Mouse (Mus musculus): ENCODE measurements around the gene Tmem151b. TPM values are rescaled to one million over a fixed set of nuclear protein-coding genes. Genes with fewer than 3 reads are reported as not detected.

Tmem151b gene
- polyA plus RNA-seq, 1 experiment from 2014 or later, result 0.47 TPM

DNA sequence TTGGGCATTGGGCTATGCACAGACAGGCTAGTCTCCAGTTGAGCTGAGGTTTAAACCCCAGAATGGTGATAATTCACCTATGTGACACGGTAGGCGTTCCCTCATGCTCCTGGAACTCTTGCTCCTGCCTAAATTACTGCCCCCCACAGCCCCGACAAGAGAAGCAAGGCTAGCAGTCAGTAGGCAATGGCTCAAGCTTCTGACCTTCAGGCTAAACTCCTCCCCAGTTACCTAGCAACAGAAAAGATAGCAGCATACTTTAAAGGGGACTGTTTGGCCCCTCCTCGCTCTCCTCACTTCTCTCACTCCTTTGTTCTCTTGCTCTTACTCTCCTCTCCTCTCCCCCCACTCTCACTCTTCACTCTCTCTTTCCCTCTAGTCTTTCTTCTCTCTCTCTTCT, 48.5 kb downstream of the Tmem151b start:
- no peak overlapping the region for H3K4me3 ChIP-seq (ENCODE audit: control insufficient read depth in 1 of 2, insufficient read depth in 1 of 2, low read depth in 1 of 2, low read length in 2 of 2)
- WGBS, result 31% methylated on average over 4 of the region's 4 CpGs
- no peaks in the 10 kb centered on the region for H3K36me3 ChIP-seq (ENCODE audit: control insufficient read depth, insufficient read depth, low read length)
- no peak for ATAC-seq (ENCODE audit: insufficient number of reproducible peaks, insufficient read depth, low FRiP score, low read depth)
- no peak overlapping the region for H3K4me2 ChIP-seq (ENCODE audit: low read length)
- H3K9ac ChIP-seq (ENCODE audit: low read length), result no peak overlapping the region
- H3K27ac ChIP-seq (replicated peaks in 1 of 2; ENCODE audit: control insufficient read depth in 1 of 2, insufficient read depth in 1 of 2, low read depth in 2 of 2, low read length in 2 of 2), result no peak overlapping the region
- H3K9me3 ChIP-seq (ENCODE audit: control insufficient read depth, low read length), result no peaks in the 10 kb centered on the region
- no peaks in the 10 kb centered on the region for H3K27me3 ChIP-seq (ENCODE audit: control insufficient read depth, insufficient read depth, low read length)
- H3K4me1 ChIP-seq (ENCODE audit: control insufficient read depth in 2 of 2, insufficient read depth in 2 of 2, low read length in 2 of 2), result peaks cover 0 to 8% of the 10 kb centered on the region in 2 experiments; a peak in 2 of 4 replicates

DNA sequence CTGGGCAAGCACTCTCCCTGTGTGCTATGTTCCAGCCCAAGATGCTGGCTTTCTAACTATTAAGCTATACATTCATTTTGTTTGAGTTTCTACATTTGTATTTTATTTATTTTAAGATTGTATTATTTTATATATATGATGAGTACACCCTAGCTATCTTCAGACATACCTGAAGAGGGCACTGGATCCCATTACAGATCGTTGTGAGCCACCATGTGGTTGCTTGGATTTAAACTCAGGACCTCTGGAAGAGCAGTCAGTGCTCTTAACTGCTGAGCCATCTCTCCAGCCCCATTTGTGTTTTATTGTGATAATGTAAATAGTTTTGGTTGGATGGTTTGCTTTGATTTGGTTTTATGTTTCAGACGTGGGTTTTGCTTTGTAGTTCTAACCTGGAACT, 50.0 kb downstream of the Tmem151b start:
- no peak overlapping the region for H3K27ac ChIP-seq (replicated peaks in 1 of 2; ENCODE audit: control insufficient read depth in 1 of 2, insufficient read depth in 1 of 2, low read depth in 2 of 2, low read length in 2 of 2)
- H3K4me2 ChIP-seq (ENCODE audit: low read length), result no peak overlapping the region
- ATAC-seq (ENCODE audit: insufficient number of reproducible peaks, insufficient read depth, low FRiP score, low read depth), result no peak
- 53% methylated on average over 2 of the region's 2 CpGs for WGBS
- no peaks in the 10 kb centered on the region for H3K36me3 ChIP-seq (ENCODE audit: control insufficient read depth, insufficient read depth, low read length)
- H3K9me3 ChIP-seq (ENCODE audit: control insufficient read depth, low read length), result no peaks in the 10 kb centered on the region
- H3K4me1 ChIP-seq (ENCODE audit: control insufficient read depth in 2 of 2, insufficient read depth in 2 of 2, low read length in 2 of 2), result peaks cover 0 to 8% of the 10 kb centered on the region in 2 experiments; a peak in 2 of 4 replicates
- no peak overlapping the region for H3K4me3 ChIP-seq (ENCODE audit: control insufficient read depth in 1 of 2, insufficient read depth in 1 of 2, low read depth in 1 of 2, low read length in 2 of 2)
- H3K9ac ChIP-seq (ENCODE audit: low read length), result no peak overlapping the region
- no peaks in the 10 kb centered on the region for H3K27me3 ChIP-seq (ENCODE audit: control insufficient read depth, insufficient read depth, low read length)

DNA sequence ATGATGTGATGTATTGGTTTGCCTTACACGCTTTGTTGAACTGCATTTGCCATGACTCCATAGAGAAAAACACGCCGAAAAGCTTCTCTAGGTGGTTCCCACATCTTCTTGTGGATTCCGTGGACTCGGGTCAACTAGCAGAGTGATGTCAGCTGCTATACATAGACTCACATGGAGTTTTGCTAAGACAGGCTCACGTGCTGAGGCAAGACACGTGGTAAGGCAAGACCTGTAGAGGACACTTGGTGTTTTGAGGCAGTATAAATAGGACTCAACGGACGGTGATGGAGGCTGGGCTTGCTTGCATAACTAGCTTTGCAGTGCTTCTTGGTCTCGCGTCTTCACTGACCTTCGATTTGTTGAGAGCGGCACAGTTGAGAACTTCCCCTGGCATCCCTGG, 51.1 kb downstream of the Tmem151b start:
- no peak overlapping the region for H3K9ac ChIP-seq (ENCODE audit: low read length)
- H3K36me3 ChIP-seq (ENCODE audit: control insufficient read depth, insufficient read depth, low read length), result no peaks in the 10 kb centered on the region
- no peaks in the 10 kb centered on the region for H3K9me3 ChIP-seq (ENCODE audit: control insufficient read depth, low read length)
- H3K4me3 ChIP-seq (ENCODE audit: control insufficient read depth in 1 of 2, insufficient read depth in 1 of 2, low read depth in 1 of 2, low read length in 2 of 2), result no peak overlapping the region
- no peak; the same call in 1 of the 2 replicates for ATAC-seq (ENCODE audit: insufficient number of reproducible peaks, insufficient read depth, low FRiP score, low read depth)
- WGBS, result 55% methylated on average over 13 of the region's 13 CpGs
- no peak overlapping the region for H3K27ac ChIP-seq (replicated peaks in 1 of 2; ENCODE audit: control insufficient read depth in 1 of 2, insufficient read depth in 1 of 2, low read depth in 2 of 2, low read length in 2 of 2)
- no peaks in the 10 kb centered on the region for H3K27me3 ChIP-seq (ENCODE audit: control insufficient read depth, insufficient read depth, low read length)
- no peak overlapping the region for H3K4me2 ChIP-seq (ENCODE audit: low read length)
- peaks cover 0 to 5% of the 10 kb centered on the region in 2 experiments; a peak in 2 of 4 replicates for H3K4me1 ChIP-seq (ENCODE audit: control insufficient read depth in 2 of 2, insufficient read depth in 2 of 2, low read length in 2 of 2)

DNA sequence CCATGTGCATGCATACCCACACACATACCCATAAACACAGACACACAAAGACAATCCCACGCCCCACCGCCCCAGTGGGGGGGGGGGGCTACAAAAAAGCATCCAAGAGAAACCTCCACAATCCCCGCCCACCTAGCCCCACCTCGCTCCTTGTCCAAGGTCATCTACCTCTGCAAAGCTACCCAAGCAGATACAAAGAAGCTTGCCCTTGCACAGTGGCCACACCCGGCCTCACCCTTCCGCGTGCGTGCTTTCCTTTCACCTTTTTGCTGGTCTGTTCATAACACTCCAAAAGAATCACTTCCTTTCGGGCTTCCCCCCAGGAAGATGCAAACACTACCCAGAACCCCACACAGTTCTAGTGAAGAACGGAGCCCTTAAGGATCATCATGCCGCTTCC, 54.1 kb downstream of the Tmem151b start:
- H3K4me1 ChIP-seq (ENCODE audit: control insufficient read depth in 2 of 2, insufficient read depth in 2 of 2, low read length in 2 of 2), result peaks cover 0 to 5% of the 10 kb centered on the region in 2 experiments; a peak in 2 of 4 replicates
- 72% methylated on average over 11 of the region's 11 CpGs for WGBS
- no peaks in the 10 kb centered on the region for H3K27me3 ChIP-seq (ENCODE audit: control insufficient read depth, insufficient read depth, low read length)
- no peaks in the 10 kb centered on the region for H3K9me3 ChIP-seq (ENCODE audit: control insufficient read depth, low read length)
- H3K4me3 ChIP-seq (ENCODE audit: control insufficient read depth in 1 of 2, insufficient read depth in 1 of 2, low read depth in 1 of 2, low read length in 2 of 2), result no peak overlapping the region
- no peaks in the 10 kb centered on the region for H3K36me3 ChIP-seq (ENCODE audit: control insufficient read depth, insufficient read depth, low read length)
- H3K27ac ChIP-seq (replicated peaks in 1 of 2; ENCODE audit: control insufficient read depth in 1 of 2, insufficient read depth in 1 of 2, low read depth in 2 of 2, low read length in 2 of 2), result no peak overlapping the region
- no peak overlapping the region for H3K4me2 ChIP-seq (ENCODE audit: low read length)
- no peak overlapping the region for H3K9ac ChIP-seq (ENCODE audit: low read length)
- no peak for ATAC-seq (ENCODE audit: insufficient number of reproducible peaks, insufficient read depth, low FRiP score, low read depth)

Other genes with a start within 250 kb of the Tmem151b start
- 50.7 and 52.5 TPM in 2 replicates for gene Cdc5l, start 115.9 kb downstream of the Tmem151b start, polyA plus RNA-seq (2014; fragmentation: Nextera tagmentation; extraction: Ambion mirVana)
- 1.8 TPM in 2 replicates for gene Spats1, start 74.3 kb downstream of the Tmem151b start, polyA plus RNA-seq (2014; fragmentation: Nextera tagmentation; extraction: Ambion mirVana)
- gene Aars2, start 42.8 kb downstream of the Tmem151b start, polyA plus RNA-seq (2014; fragmentation: Nextera tagmentation; extraction: Ambion mirVana), result 13.2 and 15.3 TPM in 2 replicates
- 0.28 and 0.39 TPM in 2 replicates for gene Tcte1, start 26.2 kb downstream of the Tmem151b start, polyA plus RNA-seq (2014; fragmentation: Nextera tagmentation; extraction: Ambion mirVana)
- gene Nfkbie, start 6.0 kb upstream of the Tmem151b start, polyA plus RNA-seq (2014; fragmentation: Nextera tagmentation; extraction: Ambion mirVana), result 2.7 and 2.9 TPM in 2 replicates
- gene Slc35b2, start 14.2 kb upstream of the Tmem151b start, polyA plus RNA-seq (2014; fragmentation: Nextera tagmentation; extraction: Ambion mirVana), result 91.3 and 92.4 TPM in 2 replicates
- 1,215 and 1,233 TPM in 2 replicates for gene Hsp90ab1, start 23.6 kb upstream of the Tmem151b start, polyA plus RNA-seq (2014; fragmentation: Nextera tagmentation; extraction: Ambion mirVana)
- 84.7 and 87.8 TPM in 2 replicates for gene Slc29a1, start 49.9 kb upstream of the Tmem151b start, polyA plus RNA-seq (2014; fragmentation: Nextera tagmentation; extraction: Ambion mirVana)
- gene Mymx, start 52.4 kb upstream of the Tmem151b start, polyA plus RNA-seq (2014; fragmentation: Nextera tagmentation; extraction: Ambion mirVana), result not detected in 2 replicates
- gene Capn11, start 109.6 kb upstream of the Tmem151b start, polyA plus RNA-seq (2014; fragmentation: Nextera tagmentation; extraction: Ambion mirVana), result 0.12 TPM in 1 of 2 replicates, not detected in the other
- 148 and 155 TPM in 2 replicates for gene Mrpl14, start 136.6 kb upstream of the Tmem151b start, polyA plus RNA-seq (2014; fragmentation: Nextera tagmentation; extraction: Ambion mirVana)
- 31.2 and 32.4 TPM in 2 replicates for gene Tmem63b, start 137.2 kb upstream of the Tmem151b start, polyA plus RNA-seq (2014; fragmentation: Nextera tagmentation; extraction: Ambion mirVana)
- gene 1600014C23Rik, start 184.2 kb upstream of the Tmem151b start, polyA plus RNA-seq (2014; fragmentation: Nextera tagmentation; extraction: Ambion mirVana), result 0.73 and 1.0 TPM in 2 replicates

Measured in heart, embryonic 14.5 days (tissue).